Mouse (Mus musculus) cerebellum, adult 11 months (tissue): ENCODE measurements around the gene Ptprt.
A peak's percentile ranks its signal among the peaks of the same experiment; 100 is the strongest.
"Not testable (repeated sequence)": the region's sequence is repeated elsewhere in the genome, so short reads cannot be mapped to it uniquely, and the experiment has no call there.

Experiments used
- DNase-seq: peaks from one replicate; pipeline ENCODE4 v3.0.0; 2022

The Ptprt gene

DNA sequence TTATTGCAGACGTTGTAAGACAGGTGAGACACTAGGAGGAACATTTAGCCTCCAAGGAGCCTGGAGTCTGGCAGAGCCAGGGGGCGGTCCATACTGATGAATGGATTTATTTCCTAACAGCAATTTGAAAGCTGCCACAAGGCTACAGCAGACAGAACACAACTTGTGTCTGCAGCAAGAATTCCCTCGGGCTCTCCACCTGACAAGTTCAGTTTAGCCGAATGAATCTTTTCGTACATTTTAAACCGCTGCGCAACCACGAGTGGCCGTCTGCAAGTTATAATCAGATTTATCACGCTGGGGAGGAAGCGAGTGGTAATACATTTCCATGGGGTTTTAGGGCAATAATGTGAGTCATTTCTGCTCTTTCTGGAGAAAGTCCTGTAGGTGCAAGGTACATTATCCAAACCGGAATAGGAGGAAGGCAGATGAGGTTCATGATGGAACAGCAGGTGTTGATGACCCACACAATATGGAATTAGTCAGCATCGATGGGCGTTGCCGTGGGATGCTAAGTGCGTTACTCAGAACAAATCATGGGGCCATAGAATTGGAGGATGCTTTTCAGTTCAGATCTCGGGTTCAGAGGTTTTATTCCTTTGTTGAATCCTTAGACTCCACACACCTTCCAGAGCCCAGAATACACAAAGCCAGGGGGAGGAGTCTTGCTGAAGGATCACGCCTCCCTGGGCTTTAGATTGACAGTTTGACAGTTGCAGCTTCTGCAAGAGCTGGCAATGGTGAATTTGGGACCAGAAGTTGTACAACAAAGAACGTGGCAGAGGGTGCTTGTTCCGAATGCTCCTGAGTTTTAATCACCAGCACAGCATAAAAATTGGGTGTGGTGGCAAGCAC, 478.1 kb downstream of the Ptprt start:
- DNase-seq = no peak

GRCm38 (mm10) chr2:162181826-162182225, 479.1 kb downstream of the Ptprt start:
- DNase-seq = no peak

DNA sequence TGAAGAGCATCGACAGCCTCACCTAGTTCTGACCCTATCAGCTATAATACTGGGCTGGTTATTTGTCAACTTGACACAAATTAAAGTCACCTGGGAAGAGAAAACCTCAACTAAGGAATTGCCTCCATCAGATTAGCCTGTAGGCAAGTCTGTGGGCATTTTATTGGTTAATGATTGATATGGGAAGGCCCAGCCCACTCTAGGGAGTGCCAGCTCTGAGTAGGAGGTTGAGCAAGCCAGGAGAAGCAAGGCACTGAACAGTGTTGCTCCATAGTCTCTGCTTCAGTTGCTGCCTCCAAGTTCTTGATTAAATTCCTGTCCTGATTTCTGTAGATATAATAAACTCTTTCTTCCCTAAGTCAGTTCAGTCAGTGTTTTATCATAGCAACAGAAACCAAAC, 488.4 kb downstream of the Ptprt start:
- no peak for DNase-seq

DNA sequence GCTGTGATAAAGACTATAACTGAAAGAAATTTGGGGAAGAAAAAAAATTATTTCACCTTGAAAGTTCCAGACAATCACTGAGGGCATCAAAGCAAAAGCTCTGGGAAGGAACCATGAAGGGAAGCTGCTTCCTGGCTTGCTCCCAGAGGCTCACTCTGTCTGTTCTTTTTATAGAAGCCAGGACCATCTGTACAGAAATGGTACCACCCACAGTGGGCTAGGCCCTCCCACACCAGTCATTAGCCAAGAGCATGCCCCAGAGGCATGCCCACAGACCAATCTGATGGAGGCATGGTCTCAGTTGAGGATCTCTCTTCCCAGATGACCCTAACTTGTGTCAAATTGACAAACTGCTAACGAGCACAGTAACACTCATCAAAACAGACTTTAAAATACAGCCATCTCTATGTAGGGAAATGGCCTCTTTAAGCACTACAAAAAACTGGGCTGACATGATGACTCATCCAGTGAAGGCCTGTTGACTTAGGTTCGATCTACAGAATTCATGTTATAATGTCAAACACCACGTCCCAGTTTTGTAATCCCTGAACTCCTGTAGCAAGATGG, 519.0 kb downstream of the Ptprt start:
- no peak for DNase-seq

DNA sequence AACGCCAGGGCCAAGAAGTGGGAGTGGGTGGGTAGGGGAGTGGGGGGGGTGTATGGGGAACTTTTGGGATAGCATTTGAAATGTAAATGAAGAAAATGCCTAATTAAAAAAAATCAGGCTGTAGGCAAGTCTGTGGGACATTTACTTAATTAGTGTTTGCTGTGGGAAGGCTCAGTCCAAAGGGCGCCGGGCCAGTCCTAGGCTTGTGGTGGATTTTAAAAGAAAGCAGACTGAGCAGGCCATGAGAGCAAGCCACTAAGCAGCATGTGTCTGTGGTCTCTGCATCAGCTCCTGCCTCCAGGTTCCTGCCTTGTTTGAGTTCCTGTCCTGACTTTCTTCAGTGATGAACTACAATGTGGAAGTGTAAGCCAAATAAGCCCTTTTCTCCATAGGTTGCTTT, 524.8 kb downstream of the Ptprt start:
- not testable (repeated sequence) for DNase-seq

- DNase-seq = no peak
These were observed 529.2 kb downstream of the Ptprt start for GRCm38 (mm10) chr2:162131607-162132304.

DNA sequence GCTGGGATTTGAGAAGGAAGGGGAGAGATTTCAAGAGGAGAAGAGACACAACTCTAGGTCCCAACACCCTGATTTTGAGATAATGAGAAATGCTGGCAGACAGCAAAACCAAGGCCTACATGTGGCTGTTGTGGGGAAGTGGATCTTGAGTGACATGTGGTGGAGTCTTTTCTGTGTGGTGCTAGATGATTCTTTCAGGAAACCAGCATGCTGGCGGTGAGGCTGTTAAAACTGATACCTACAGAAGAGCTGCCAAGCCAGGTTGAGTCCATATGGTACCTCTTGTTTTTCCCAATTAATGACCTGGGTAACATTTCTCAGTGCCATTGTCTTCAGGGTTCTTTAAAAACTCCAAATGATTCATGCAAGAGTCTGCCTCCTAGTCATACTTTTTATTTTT, 531.1 kb downstream of the Ptprt start:
- DNase-seq = peak; percentile 11

DNA sequence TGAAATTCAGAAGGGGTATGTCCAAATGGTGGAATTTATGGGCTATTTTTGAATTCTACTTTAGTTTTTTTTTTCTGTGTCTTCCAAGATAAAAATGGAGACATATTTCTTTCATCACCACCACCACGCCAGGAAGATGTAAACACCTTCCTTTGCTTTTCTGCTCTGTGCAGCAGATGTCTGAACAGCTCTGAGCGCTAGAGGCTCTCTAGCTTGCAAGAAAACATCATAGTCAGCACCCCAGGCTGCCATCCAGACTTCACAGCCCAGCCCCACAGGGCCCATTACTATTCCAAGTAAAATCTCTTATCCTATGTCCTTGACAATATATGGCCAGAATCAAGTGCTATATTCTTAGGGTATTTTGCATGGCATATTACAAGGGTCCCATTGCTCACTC, 542.9 kb downstream of the Ptprt start:
- DNase-seq = no peak

DNA sequence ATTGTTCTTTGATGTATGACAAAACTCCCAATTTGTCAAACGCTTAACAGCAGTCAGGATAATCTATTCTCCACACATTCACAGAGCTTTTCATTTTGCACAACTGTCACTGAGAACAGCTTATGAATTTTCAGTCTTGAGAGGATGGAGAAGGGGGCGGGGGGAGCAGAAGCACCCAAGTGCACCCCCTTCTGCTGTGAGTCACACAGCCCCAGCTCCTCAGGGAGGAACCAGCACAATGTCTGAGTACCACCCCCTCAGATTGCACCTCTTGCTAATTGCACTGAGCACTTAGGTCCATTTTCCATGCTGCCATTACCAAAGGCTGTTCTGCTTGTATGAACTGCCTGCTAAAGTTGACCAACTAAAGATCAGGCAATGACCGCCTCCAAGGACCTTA, 578.6 kb downstream of the Ptprt start:
- no peak for DNase-seq

DNA sequence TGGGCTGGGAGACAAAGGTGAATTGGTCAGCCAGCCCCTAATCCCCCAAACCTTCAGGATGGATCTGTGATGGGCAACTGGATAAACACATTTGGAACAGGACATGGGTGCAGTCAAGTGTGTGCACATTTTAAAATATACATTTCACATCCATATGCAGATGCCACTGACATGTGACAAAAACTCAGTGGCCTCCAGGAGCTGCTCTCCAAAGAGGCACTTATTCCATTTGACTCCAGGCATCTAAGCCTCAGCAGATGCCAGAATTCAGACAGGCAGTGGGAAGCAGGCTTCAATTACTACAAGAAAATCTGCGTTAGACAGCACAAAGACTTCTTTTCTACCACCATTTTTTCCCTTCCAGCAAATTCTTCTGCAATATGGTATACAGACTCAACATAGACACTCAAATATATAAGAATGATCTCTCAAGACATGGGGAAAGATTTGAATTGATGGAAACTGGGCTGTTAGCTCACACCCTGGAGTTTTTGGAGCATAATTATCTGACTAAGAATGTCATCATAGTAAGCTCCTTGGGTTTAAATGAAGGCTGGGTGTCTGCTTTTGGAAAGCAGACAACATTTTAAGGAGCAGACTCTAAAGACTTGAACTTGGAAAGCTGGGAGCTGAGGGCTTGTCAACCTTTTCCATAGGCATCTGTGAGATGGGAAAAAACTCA, 580.1 kb downstream of the Ptprt start:
- no peak for DNase-seq

DNA sequence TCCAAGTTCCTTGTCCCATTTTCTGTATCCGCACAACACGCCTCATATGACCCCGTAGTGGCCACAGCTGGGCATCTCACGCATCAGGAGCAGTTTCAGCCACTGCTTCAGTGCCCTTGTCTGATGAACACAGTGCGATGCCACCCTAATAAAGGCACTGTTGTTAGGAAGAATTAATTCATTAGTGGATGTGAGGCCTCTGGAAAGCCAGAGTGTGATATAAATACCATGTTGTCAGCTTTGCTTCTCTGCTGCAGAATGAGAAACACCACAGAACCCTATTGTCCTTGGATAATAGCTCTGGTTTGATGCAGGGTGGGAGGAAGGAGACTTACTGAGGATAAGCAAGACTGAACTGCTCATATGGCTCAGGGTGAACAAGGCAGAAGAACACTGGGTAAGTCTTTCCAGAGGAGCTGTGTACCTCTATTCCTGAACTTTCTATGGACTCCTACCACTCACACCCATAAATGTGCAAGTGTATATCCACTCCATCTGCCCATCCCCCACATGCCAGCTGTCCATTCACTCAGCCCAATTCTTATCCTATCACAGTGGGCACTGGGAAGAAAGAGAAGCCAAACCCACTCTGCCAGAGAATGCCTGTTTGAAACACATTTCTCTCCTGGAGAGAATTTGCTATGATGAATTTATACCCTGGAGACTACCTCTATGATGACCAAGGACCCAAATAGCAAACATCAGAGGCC, 582.2 kb downstream of the Ptprt start:
- DNase-seq = no peak

DNA sequence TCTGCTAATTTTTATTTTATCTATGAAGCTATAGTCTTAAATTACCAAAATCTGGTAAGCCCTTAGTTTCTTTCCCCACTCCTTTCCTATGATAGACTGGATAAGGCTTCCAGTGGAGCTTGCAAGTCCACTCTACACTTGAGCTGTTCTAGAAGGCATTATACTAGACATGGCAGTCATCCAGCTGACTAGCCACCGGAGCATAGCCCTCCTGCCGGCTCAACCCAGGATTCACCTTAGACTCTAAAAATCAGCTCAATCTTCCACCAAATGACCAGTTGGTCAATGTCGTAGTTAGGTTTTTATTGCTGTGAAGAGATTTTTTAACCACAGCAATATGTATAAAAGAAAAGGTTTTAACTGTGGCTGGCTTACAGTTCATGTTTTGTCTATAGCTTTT, 608.1 kb downstream of the Ptprt start:
- no peak for DNase-seq

DNA sequence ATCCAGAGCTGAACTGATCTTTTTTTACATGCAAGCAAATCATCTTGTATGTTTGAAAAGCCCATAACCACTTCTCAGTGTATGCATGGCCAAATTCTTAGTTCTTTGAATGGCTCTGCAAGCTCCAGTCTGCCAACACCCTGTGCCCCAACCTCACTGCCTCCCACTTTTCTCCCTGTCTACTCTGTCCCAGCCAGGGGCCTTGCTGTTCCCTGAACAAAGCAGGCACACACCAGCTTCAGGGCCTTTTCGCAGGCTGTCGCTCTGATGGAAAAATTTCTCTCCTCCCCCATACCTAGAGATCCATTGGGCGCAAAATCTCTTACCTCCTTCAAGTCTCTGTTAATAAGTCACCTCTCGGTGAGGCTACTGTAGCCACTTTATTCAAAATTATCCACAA, 610.7 kb downstream of the Ptprt start:
- DNase-seq = no peak

- no peak for DNase-seq
These were observed 625.3 kb downstream of the Ptprt start for GRCm38 (mm10) chr2:162035615-162036014.

GRCm38 (mm10) chr2:162031636-162032035, 629.3 kb downstream of the Ptprt start:
- no peak for DNase-seq

DNA sequence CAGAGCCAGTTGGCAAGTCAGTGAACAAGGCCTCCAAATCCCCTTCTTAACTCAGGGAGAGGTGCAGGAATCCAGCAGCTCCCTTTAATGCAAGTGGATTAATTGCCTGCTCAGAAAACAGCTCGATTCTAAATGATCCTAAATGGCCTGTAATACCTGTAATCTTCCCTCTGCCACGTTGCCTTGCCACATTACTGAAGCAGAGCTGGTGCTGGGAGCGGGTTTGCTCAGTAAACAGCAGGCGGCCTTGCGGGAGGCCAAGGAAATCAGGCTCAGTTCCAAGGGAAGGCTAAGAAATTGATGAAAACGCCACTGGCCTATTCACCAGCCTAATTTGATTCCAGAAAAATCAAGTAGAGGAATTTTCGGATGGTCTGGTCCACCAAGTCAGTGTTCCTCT, 659.9 kb downstream of the Ptprt start:
- DNase-seq = peak; percentile 16

DNA sequence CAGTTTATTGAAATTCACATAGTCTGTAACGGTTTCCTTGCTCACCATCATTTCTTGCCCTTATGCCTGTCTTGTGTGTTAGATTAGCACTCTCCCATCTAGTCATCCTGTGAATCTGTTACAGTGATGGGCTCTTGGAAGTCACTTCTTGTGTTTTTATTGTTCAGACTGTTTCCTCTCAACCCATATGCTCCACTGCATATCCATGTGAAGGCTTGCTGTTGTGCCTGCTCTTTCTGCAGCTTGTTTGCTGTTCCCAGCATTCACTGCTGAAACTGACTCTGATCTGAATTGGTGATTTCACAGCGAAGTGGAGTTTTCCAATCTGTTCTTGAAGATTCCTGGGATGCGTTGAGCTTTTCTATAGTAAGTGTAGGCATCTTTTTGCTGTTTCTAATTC, 678.6 kb downstream of the Ptprt start:
- DNase-seq = no peak

DNA sequence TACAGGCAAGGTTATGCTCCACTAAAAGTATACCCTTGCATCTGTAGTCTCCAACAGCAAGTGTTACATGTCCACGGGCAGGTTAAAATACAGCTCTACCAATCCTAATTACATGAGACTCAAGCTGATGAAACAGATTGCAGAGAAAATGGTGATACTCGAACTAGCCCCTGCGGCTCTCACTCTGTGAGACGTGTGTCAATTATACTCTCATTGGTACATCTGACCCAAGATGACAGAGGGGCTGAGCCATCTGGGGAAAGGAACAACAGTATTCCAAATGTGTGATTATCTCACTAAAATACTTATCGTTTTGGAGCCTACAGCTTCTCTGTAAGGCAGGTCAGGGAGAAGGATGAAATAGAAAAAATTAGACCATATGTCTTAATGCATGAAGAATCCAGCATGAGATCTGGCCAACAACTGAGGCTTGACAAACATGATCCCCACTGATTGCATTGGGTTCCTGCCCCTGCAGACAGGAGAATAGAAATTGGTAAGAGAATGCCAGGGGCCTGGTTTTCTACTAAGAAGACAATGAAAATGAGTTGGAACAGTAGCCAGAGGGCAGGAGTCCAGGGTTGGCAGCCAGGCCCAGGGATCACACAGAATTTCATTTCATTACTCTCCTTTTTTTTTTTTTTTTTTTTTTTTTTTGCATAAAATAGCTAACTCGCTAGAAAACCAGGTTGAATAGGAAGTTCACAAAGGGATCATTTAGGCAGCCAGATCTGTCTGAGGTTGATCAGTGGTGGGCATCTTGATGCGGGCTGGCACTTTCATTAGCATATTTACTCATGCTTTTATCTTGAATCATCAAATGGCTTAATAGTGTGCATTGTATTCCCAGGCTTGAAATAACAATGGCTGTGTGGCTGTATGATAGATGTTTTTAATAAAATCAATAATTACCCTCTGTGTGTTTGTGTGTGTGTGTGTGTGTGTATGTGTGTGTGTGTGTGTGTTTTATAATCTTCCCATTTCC, 699.5 kb downstream of the Ptprt start:
- peak; percentile 62 for DNase-seq

DNA sequence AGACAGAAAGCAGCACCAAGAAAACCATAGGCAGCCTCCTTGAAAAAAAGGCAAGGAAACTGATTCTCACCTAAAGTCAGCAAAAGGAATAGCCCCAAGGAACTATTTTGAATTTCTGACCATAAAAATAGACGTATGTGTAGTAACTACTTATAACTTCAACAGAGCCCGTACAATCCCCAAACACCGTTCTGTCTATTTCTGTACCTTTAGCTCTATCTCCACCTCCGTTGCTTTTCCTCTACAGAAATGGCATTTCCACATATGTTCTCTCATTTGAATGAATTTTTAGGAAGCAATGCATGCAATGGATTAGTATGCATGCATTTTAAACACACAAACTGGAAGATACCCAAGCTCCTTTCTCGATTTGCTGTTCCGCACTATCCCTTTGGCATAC, 715.5 kb downstream of the Ptprt start:
- no peak for DNase-seq

DNA sequence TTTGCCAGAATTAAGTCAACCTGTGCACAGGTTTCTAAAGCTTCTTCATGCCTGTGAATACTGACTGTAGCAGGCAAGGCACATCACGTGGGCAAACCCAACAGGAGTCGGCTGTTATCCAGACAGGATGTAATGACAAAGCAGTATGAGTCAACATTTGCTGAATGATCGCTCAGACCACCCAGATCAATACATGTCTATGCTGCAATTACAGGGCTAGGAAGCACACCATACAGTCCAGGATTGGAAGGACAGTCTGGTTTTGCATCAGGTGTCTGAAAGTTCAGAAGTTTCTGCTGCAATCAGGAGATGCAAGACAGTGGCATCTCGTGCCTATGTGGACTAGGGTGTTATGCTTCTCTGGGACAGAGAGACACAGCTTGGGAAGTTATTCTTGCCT, 716.3 kb downstream of the Ptprt start:
- no peak for DNase-seq

- DNase-seq = no peak
These were observed 719.0 kb downstream of the Ptprt start for GRCm38 (mm10) chr2:161941991-161942390.

DNA sequence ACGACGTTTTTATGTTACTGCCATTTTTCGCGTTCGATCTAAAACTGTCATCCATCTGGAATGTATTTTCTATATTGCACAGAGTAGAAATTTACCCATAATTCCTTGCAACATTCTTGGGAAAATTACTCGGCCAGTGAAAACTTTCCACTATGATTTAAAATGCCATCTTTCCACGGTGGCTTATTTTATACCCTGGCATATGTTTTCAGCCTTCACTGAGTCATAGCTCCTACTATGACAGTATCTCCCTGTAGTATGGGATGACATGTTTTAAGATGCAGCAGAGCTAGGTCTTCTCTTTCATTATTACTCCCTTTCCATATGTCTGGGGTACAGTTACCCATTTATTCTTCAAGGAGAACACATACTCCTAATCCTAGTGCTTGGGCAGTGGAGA, 753.7 kb downstream of the Ptprt start:
- no peak for DNase-seq
